Mouse (Mus musculus): ENCODE data around the gene Rab23. TPM values are rescaled to one million over a fixed set of nuclear protein-coding genes. Genes with fewer than 3 reads are reported as not detected.

Rab23 gene
- total RNA-seq (2021) = 10 to 100 TPM; 13.8 to 16.6 TPM

GRCm38 (mm10) chr1:33719733-33720225, at the start of gene Rab23:
TSS of gene Rab23 (plus strand) at chr1:33719887.
- DNase-seq = peak; percentile 83
- intact Hi-C loops (cut with DNase I) = no loop called here

GRCm38 (mm10) chr1:33670164-33670616, 49.5 kb upstream of the Rab23 start:
- peak; percentile 64 to 74 for DNase-seq
- intact Hi-C loops (cut with DNase I) = loop anchor here (5.0 kb wide), 2 partner anchors 222 to 297 kb away; no protein-coding TSS in a partner anchor

- intact Hi-C loops (cut with DNase I) = loop anchor here (5.0 kb wide), 2 partner anchors 221 to 296 kb away; no protein-coding TSS in a partner anchor
- DNase-seq = no peak
These were observed 48.2 kb upstream of the Rab23 start for GRCm38 (mm10) chr1:33671441-33671840.

GRCm38 (mm10) chr1:33672083-33672482, 47.6 kb upstream of the Rab23 start:
- DNase-seq = no peak
- intact Hi-C loops (cut with DNase I) = loop anchor here (2.0 to 5.0 kb wide), 3 partner anchors 67 to 295 kb away; no protein-coding TSS in a partner anchor

- peak; percentile 43 to 73 for DNase-seq
- intact Hi-C loops (cut with DNase I) = loop anchor here (2.0 to 5.0 kb wide), 3 partner anchors 66 to 295 kb away; no protein-coding TSS in a partner anchor
These were observed 47.2 kb upstream of the Rab23 start for GRCm38 (mm10) chr1:33672514-33672913.

GRCm38 (mm10) chr1:33673158-33673960, 46.3 kb upstream of the Rab23 start:
- peak; percentile 45 to 46 for DNase-seq

GRCm38 (mm10) chr1:33680435-33680834, 39.3 kb upstream of the Rab23 start:
- DNase-seq = no peak
- intact Hi-C loops (cut with DNase I) = no loop called here

More at GRCm38 (mm10) chr1:33673158-33673960, 46.3 kb upstream of the Rab23 start:
- intact Hi-C loops (cut with DNase I) = loop anchor here (2.0 to 5.0 kb wide), 3 partner anchors 65 to 294 kb away; no protein-coding TSS in a partner anchor

- DNase-seq = no peak
- intact Hi-C loops (cut with DNase I) = no loop called here
These were observed 38.8 kb upstream of the Rab23 start for GRCm38 (mm10) chr1:33680890-33681289.

GRCm38 (mm10) chr1:33684459-33684858, 35.2 kb upstream of the Rab23 start:
- DNase-seq = peak in 1 of 2 experiments; percentile 44
- intact Hi-C loops (cut with DNase I) = no loop called here

GRCm38 (mm10) chr1:33688810-33689209, 30.9 kb upstream of the Rab23 start:
- intact Hi-C loops (cut with DNase I) = no loop called here
- no peak for DNase-seq

- intact Hi-C loops (cut with DNase I) = no loop called here
- peak; percentile 30 to 35 for DNase-seq
These were observed 30.1 kb upstream of the Rab23 start for GRCm38 (mm10) chr1:33689446-33690086.

- intact Hi-C loops (cut with DNase I) = no loop called here
These were observed 29.6 kb upstream of the Rab23 start for GRCm38 (mm10) chr1:33690087-33690448.

GRCm38 (mm10) chr1:33693893-33694292, 25.8 kb upstream of the Rab23 start:
- intact Hi-C loops (cut with DNase I) = no loop called here
- no peak for DNase-seq

More at GRCm38 (mm10) chr1:33690087-33690448, 29.6 kb upstream of the Rab23 start:
- DNase-seq = no peak

GRCm38 (mm10) chr1:33696016-33696415, 23.7 kb upstream of the Rab23 start:
- intact Hi-C loops (cut with DNase I) = no loop called here
- DNase-seq = no peak

- DNase-seq = no peak
- intact Hi-C loops (cut with DNase I) = no loop called here
These were observed 18.4 kb upstream of the Rab23 start for GRCm38 (mm10) chr1:33701244-33701643.

GRCm38 (mm10) chr1:33709615-33710014, 10.1 kb upstream of the Rab23 start:
- no peak for DNase-seq
- intact Hi-C loops (cut with DNase I) = no loop called here

- intact Hi-C loops (cut with DNase I) = no loop called here
- DNase-seq = no peak
These were observed 7.7 kb upstream of the Rab23 start for GRCm38 (mm10) chr1:33712026-33712425.

- intact Hi-C loops (cut with DNase I) = no loop called here
- no peak for DNase-seq
These were observed 4.9 kb upstream of the Rab23 start for GRCm38 (mm10) chr1:33714796-33715195.

- no peak for DNase-seq
- intact Hi-C loops (cut with DNase I) = no loop called here
These were observed 2.1 kb upstream of the Rab23 start for GRCm38 (mm10) chr1:33717636-33718035.

- DNase-seq = no peak
- intact Hi-C loops (cut with DNase I) = no loop called here
These were observed 544 bp downstream of the Rab23 start for GRCm38 (mm10) chr1:33720231-33720630.

GRCm38 (mm10) chr1:33721020-33721419, 1.3 kb downstream of the Rab23 start:
- no peak for DNase-seq
- intact Hi-C loops (cut with DNase I) = no loop called here

Measured in heart, postnatal 10 days (tissue).